Mouse (Mus musculus): ENCODE results near the gene Ngfr.
"Not testable (repeated sequence)": the region's sequence is repeated elsewhere in the genome, so short reads cannot be mapped to it uniquely, and the experiment has no call there.

The Ngfr gene

DNA sequence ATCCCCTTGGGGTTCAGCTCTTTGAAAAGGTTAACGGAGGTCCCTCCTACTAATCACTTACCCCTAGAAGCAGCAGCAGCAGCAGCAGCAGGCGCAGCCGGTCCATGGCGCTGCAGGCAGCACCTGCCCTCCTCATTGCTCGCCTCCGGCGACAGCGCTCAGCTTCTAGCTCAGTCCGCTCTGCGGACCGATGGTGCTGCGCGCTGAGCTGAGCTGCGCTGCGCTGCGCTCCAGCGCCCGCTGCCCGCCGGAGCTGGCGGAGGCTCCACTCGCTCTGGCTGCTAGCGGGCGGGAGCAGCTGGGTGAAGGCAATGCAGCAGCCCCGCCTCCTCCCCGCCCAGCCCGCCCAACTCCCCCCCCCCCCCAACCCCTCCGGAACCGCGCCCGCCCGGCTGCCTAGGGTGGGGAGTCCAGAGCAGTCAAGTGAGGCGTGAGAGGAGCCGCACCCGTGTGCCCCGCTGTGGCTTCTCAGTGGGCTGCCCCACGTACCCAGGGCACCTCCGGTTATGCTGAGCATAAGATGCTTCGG is at the start of gene Ngfr:
TSS of gene Ngfr (minus strand) at position 313 of the 529 bp plus-strand sequence.
- peak in 1 of 2 experiments; percentile 54 for DNase-seq (ENCODE audit: low spot score in 2 of 2)

DNA sequence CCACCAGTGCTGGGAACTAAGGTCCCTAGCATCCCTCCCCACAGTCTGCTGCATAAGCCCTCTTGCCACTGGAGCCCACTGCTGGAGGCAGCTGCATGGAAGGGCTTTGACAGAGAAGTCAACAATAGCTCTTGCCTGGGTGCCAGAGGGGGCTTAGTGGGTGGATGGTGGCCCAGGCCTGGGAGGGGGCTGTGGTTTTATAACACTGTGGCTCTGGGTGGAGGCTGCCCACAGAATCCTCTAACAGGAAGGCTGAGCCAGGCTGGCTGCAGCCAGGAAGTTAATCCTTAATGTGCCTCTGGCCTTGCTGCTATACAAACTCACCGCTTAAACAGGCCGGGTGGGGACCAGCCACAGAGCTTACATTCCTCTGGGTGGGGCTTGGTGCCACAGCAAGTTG is 47.5 kb upstream of the Ngfr start:
- no peak for DNase-seq (ENCODE audit: low spot score in 2 of 2)

DNA sequence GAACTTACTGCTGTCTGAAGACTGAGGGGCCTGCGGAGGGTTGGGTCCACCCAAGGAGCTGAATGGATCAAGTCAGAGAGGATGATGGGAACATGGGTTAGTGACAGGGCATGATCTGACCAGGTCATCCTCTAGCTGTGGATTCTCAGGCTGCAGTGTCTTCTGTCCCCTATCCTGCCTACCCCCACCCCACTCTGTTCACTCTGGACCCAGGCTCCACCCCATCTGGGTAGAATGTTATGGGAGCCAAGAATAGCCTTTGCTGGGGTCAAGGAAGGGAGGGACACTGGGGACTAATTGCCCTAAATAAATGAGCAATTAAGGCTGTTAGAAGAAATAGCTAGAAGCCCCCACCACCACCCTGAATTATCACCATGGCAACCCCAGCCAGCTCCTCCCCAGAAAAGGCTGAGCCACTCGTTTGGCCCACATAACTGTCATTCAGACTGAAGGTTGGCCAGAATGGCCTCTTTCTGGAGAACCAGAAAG is 46.0 kb upstream of the Ngfr start:
- no peak for DNase-seq (ENCODE audit: low spot score in 2 of 2)

DNA sequence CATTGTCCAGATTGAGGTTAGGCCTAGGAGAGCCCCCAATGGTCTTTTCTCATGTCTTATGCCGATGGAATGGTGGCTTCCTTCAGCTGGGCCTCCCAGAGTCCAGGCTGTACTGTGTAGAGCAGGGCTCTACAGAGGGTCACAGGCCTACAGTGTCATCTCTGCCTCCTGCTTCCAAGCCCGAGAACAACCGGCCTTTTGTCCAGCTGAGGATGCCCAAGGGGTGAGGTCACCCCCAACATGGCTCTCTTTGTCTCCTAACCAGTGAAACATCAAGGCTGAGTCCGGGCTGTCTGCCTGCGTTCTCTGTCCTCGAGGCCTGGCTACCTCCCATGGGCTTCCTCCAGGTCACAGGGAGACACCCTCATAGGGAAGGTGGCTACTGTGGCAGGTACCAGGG is 44.9 kb upstream of the Ngfr start:
- DNase-seq (ENCODE audit: low spot score in 2 of 2) = no peak

DNA sequence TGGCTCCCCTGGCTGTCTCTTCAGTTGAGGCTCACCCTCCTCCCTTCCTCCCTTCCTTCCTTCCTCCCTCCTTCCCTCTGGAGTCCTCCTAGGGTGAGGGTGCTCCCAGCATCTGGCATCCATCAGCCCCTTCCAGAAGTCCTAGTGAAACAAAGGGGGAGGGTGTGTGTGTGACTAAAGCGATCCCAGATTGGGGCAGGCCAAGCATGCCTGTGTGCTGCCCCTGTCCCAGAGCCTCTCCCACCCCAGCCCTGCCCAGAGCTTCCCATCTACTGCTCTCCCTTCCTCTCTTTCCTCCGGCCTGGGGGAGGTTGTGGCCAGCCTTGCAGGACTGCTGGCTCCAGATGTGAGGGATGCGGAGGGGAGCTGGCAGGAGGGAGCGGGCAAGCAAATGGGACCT is 43.8 kb upstream of the Ngfr start:
- DNase-seq (ENCODE audit: low spot score in 2 of 2) = no peak

DNA sequence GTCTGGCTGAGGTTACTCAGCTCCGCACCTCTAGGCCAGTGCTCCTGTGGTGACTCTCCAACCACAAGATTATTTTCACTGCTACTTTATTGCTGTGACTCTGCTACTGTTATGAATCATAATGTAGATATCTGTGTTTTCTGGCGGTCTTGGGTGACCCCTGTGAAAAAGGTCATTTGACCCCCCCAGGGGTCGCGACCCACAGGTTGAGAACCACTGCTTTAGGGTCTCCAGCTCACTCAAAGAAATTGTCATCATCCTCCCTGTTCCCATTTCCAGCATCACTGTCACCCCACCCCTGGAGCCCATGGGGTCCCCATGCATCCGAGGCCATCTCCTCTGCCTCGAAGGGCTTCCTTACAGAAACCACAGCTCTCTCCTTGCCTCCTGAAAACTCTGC is 43.0 kb upstream of the Ngfr start:
- no peak for DNase-seq (ENCODE audit: low spot score in 2 of 2)

DNA sequence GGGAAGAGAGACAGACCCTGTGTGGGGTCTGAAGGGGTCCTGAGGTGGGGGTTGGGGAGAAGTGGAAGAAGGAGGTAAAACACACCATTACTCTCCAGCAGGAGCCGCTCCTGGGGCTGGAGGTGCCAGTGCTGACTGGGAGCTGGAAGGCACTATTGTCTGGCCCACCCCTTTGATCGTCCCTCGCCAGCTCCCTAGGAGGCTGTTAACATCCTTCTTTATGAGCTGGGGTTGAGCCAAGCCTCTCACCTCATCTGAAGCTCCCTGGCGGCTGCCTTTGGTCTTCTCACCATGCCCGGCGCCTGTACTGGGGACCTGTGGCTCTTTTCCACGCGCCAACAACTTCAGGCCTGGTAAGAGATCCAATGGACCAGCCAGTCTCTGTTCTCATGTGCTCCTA is 34.9 kb upstream of the Ngfr start:
- DNase-seq (ENCODE audit: low spot score in 2 of 2) = no peak

DNA sequence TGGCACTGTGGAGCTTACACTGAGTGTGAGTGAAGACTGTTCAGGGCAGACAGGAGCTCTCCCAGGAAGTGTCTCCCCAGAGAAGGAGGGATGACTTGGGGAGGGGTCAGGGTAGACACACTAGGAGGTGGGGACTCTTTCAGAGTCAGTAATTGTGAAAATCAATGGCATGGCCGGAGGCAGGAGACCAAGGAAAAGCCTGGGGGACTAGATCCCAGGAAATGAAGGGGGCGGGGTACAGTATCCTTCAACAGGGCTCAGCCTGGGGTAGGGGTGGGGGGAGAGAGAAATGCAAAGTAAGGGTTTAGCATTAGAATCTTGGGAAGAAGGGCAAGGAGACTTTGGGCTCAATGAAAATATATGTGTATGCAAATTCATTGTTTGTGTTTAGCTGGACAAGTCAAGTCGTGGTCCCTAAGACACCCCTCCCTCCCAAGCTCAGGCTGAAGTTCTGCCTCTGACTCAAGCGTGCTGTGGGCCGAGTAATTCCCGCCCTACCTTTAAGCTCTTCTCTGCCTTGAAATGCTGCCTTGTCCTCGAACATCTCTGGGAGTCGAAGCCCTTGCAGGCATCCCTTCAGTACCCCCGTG is 34.1 kb upstream of the Ngfr start:
- no peak for DNase-seq (ENCODE audit: low spot score in 2 of 2)

DNA sequence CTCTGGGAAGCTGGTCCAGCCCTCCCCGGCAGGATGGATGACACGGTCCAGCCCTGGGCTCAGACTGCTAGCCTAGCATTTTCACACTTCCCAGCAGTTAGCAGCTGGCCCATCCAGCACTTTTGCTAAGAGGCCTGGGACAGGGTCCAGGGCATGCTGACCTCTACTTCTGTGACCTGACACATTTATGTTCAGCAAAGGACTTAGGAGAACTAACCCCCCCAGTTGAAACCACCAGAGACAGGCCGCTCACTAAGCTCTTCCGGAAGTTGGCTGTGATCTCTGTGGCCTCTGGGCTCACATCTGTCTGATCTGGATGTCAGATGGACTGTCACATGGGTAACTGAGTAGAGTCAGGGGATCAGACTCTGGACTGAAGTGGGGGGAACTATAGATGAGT is 33.5 kb upstream of the Ngfr start:
- no peak for DNase-seq (ENCODE audit: low spot score in 2 of 2)

DNA sequence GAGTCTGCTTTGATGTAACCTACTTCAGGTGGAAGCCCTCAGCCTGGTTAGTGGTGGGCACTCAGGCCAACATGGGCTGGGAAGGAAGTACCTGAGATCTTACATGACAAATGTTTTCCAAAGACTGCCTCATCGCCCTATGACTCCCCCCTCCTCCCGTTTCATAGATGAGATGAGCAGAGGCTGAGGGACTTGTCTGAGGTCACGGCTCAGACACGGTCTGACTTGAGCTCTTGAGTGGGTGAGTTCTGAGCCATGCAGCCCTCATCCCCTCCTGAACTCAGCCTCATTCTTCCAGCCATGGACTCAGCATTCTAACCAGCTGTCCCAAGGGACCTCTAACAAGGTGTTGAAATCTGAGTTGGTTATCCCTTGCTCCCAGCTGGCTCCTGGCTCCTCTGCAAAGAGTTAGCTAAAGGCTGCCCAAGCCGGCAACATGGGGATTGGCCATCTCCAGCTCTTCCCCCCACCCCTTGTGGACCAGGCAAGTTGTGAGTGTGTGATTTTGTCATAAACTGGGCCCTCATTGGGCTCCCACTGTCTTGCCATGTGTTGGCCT is 32.4 kb upstream of the Ngfr start:
- DNase-seq (ENCODE audit: low spot score in 2 of 2) = no peak

DNA sequence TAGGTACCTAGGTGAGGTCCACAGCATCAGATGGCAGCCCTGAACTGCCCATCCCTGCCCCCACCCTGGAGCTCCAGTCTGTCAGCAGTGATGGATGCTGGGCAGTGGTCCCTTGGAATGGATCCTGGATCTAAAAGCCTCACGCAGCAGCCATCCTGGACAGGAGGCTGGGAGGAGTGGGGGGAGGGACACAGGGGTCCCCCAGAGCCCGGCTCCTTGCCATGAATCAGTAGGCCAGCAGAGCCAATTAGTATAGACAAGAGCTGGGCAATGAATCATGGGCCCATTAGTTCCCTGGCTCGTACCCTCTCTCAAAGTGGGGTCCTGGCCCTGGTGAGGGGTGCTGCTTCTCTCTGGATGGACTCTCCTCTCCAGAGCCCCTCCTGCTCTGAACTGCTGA is 31.5 kb upstream of the Ngfr start:
- DNase-seq (ENCODE audit: low spot score in 2 of 2) = peak in 1 of 2 experiments; percentile 37

DNA sequence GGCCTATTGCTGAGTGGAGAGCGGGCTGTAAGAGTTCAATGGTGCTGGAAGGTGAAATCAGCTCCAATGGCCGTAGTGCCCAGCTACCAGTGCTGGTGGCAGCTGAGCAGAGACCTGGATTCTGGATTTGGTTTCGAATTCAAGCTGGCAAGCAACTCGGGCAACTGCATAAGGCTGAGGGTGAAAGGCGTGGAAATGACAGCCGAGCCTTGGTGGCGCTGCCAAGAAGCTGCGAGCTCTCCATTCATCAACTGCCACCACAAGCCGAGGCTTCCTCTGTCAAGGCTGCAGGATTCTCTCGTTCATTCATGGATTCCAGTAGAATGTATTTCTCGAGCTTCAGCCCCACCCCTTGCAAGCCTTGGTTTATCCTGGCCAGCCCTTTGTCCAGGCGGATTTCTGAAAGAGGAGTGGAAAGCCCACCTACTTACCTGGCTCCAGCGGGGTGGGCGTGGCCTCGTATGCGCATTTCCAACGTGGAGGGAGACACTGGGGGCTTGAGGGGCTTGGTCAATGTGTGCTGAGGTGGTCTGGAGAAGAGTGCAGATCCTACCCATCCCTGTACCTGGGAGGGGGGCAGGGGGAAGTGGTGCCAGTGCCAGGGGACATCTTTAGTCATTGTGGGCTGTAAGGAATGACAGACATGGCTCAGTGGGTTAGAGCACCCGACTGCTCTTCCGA is 30.4 kb upstream of the Ngfr start:
- DNase-seq (ENCODE audit: low spot score in 2 of 2) = peak in 1 of 2 experiments; percentile 57

DNA sequence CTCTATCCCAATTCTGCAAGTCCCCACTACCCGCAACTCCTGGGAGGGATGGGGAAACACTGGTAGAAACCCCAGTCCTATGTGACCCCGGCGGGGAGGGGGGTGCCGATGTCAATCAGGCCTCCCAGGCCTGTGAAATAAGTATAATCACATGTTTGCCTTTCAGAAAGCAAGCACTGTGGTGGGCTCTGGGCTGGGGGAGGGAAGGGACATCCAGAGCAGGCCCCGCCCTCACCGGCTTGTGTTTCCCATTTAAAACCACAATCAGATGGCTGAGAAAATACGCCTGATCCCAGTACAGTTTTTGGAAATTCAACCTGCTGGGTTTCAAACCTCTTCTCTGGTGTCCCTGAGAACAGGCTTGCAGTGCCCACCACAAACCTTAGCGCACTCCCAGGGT is 27.2 kb upstream of the Ngfr start:
- no peak for DNase-seq (ENCODE audit: low spot score in 2 of 2)

DNA sequence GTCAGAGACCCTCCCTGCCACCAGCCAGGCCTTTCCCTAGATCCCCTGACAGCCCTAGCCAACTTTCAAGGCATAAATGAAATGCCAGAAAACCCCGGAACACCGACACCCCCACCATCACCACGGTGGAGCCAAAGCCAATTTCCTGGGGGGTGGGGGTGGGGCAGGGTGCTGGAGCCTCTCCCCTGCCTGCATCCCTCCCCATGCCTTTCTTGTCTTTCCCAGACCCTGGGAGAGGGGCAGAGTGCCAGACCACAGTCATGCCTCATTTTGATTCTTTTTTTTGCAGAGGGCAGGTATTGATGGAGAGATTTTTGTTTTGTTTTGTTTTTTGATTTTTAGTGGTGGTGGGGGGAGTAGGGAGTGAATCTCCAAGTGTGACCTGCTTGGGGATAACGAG is 23.7 kb upstream of the Ngfr start:
- DNase-seq (ENCODE audit: low spot score in 2 of 2) = no peak

DNA sequence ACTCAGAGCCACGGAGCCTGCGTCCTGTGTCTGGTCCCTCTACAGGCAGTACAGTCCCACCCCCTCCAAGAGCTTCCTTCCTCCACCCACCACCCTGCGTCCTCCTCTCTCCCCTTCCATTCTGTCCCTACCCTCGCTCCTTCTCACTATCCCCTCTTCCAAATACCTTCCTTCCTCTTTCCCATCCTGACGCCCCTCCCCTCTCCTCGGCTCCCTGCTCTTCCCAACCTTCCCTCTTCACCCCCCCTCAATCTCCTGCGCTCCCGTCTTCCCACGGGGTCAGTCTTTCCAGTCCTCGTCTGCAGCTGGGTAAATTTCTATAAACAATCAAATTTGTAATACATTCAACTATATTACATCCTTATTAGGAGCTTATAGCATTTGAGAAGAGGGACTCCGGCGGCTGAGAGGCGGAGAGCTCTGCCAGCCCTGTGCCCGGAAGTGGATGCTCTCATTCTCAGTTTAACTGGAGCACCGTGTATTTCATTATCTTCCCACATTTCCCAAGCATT is 22.9 kb upstream of the Ngfr start:
- DNase-seq (ENCODE audit: low spot score in 2 of 2) = no peak

DNA sequence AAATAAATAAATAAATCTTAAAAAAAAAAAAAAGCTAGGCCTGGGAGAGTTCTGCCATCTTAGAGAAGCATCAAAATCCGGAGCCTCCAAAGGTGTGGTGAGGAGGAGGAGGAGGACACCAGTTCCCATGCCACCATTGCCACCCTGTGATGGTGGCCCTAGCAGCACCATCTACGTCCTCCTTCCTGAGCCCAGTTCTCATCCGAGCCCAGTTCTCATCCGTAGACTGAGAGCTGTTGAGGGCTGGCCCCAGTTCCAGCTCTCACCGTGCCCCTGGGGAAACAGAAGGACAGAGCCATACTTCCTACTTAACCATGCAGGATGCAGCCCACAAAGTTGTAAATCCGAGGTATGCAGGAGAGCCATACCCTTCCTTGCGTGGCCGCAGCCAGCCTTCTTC is 22.4 kb upstream of the Ngfr start:
- DNase-seq (ENCODE audit: low spot score in 2 of 2) = no peak

DNA sequence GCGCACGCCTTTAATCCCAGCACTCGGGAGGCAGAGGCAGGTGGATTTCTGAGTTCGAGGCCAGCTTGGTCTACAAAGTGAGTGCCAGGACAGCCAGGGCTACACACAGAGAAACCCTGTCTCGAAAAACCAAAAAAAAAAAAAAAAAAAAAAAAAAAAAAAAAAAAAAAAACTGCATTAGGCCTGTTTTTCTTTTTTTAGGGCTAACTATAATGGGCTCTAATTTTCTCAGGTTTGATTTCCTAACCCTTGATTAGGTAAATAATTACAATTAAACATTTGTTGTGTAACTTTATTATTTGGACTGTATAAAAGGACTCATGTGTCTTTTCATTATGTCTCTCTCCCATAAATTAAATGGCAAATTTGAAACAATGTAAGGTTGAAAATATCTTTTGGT is 19.8 kb upstream of the Ngfr start:
- not testable (repeated sequence) for DNase-seq (ENCODE audit: low spot score in 2 of 2)

DNA sequence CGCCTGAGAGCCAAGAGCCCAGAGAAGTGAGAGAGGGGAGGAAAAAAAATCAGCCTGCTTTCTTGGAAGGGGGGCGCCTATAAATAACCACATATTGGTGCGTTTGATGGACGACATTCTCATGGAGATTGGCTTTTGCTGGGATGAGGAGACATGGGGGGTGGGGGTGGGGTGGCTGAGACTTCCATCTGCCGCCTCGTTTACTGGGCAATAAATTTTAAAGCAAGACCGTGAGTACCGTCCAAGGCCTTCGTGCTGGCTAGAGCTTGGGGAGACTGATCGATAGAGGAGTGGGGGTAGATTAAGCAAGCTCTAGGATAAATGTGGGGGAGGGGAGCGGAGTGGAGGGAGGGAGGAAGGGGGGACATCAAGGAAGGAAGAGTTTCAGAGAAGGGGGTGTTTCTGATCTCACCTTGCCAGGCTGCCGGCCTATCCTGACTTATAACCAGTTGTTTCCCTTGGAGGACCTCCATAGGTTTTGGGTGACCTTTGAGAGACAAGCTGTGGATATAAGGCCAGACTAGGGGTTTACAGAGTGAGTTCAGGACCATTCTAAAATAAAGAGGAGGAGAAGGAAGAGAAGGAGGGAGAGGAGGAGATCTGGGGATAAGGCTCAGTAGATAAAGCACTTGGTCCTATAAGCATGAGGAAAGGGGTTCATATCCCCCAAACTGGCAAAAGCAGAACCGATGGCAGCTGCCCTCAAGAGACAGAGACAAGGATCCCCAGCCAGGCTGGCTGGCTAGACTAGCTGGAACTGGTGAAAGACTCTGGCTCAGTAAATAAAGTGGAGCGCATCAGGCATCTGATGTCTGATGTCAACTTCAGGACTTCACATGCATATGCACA is 10.9 kb upstream of the Ngfr start:
- no peak for DNase-seq (ENCODE audit: low spot score in 2 of 2)

DNA sequence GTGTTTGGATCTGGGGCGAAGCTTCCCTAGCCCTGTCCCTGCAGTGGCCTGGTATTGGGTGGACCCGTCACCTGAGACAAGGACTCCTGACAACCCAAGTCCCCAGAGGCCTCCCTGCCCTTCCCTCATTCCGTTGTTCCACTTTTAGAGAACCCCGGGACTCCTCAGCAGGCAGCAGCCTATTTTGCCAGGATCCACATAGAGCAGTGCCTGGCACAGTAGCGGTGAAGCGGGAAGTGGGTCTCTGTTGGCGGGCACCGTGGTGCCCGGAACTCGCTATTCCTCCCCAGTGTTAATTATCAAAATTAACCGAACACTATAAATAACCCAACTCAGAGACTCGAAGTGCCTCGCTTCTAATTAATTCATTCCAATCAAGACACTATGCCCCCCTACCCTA is 10.2 kb upstream of the Ngfr start:
- no peak for DNase-seq (ENCODE audit: low spot score in 2 of 2)

DNA sequence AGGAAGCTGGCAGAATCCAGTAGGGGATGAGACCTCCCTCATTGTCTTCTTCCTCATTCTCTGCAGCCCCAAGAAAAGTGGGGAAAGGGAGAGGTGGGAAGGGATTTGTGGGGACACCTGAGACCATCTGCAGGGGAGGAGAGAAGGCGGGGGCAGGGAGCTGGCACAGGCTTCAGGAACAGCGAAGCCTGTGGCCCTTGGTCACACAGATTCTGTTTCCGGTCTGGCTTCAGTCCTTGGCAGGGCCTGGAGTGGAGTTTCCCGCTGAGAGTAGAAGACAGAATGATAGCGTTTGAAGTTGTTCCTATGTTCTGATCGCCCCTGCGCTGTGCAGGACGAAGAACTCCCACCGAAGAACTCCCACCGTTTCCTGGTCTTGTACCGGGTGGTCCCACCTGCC is 9.2 kb upstream of the Ngfr start:
- no peak for DNase-seq (ENCODE audit: low spot score in 2 of 2)

DNA sequence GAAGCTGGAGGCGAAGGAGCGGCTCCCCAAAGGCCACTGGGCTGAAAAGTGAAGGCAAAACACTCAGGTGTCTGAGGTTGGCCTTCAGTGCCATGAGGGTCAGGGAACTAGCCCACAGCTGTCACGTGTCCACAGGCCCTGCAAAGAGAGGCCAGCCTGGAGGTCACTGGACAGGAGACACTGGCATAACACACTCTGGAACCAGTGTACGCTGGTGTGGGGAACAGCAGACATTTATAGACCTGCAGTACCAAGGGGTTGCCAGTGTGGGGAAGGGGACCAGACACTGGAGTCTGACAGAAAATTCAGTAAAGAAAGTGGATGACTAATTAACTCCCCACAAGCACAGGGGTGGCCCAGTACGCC is 8.6 kb upstream of the Ngfr start:
- no peak for DNase-seq (ENCODE audit: low spot score in 2 of 2)

Measured in cerebellum, postnatal 4 days (tissue).